Mouse (Mus musculus) liver, adult 2 months (tissue): ENCODE data around the gene Farp2.

Experiments used
- CTCF ChIP-seq: fragments of 200-500 bp; IDR thresholded peaks from 2 replicates; pipeline ENCODE4 v1.5.1; 2011; ENCODE audit warnings: low read depth, low read length, control low read depth
- POLR2A ChIP-seq: fragments of 200-500 bp; IDR thresholded peaks from 2 replicates; pipeline ENCODE4 v1.6.1; 2011; ENCODE audit warnings: low read length, control low read depth; ENCODE audit not compliant: insufficient read depth; ENCODE audit errors: extremely low read depth

DNA sequence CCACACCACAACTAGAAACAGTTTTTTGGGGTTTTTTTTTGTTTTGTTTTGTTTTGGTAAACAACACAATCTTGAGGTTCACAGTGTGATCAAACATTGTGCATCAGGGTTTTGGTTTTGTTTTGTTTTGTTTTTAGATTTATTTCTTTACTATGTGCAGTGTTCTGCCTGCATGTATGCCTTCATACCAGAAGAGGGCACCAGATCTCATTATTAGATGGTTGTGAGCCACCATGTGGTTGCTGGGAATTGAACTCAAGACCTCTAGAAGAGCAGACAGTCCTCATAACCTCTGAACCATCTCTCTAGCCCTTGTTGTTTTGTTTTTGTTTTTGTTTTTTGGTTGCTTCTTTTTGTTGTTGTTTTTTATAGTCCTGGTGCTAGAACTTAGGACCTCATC lies 82.1 kb downstream of the Farp2 start:
- no peak for TF ChIP-seq CTCF
- TF ChIP-seq POLR2A, result no peak
